Mouse (Mus musculus) liver, embryonic 13.5 days (tissue): ENCODE results near the gene Mgst3. TPM values are rescaled to one million over a fixed set of nuclear protein-coding genes. Genes with fewer than 3 reads are reported as not detected.

Source experiments
- ATAC-seq: fragments of 200-750 bp; cut with Nextera tagmentation; 2 replicates; pipeline ENCODE4 v1.8.0; 2017; ENCODE audit warnings: low read depth, mild to moderate bottlenecking, moderate number of reproducible peaks, moderate library complexity
- DNase-seq: peaks from one replicate; pipeline ENCODE4 v3.0.0; 2022
- H3K27ac ChIP-seq: fragments of 300-500 bp; sonication (generic); 2 replicates; pipeline ENCODE4 v1.5.1; 2015; ENCODE audit warnings: moderate library complexity, mild to moderate bottlenecking, inconsistent platforms
- H3K27me3 ChIP-seq: fragments of 300-500 bp; sonication (generic); 2 replicates; pipeline ENCODE4 v1.6.1; 2015; ENCODE audit warnings: mild to moderate bottlenecking, inconsistent platforms
- H3K36me3 ChIP-seq: fragments of 300-500 bp; sonication (generic); 2 replicates; pipeline ENCODE4 v1.6.1; 2015; ENCODE audit warnings: mild to moderate bottlenecking, inconsistent platforms
- H3K4me1 ChIP-seq: fragments of 300-500 bp; sonication (generic); replicated peaks from 2 replicates; pipeline ENCODE4 v1.6.1; 2015; ENCODE audit warnings: inconsistent platforms
- H3K4me2 ChIP-seq: fragments of 300-500 bp; sonication (generic); 2 replicates; pipeline ENCODE4 v1.6.1; 2015; ENCODE audit warnings: inconsistent platforms, mild to moderate bottlenecking, moderate library complexity
- H3K4me3 ChIP-seq: fragments of 300-500 bp; sonication (generic); replicated peaks from 2 replicates; pipeline ENCODE4 v1.5.1; 2015; ENCODE audit warnings: mild to moderate bottlenecking, inconsistent platforms
- H3K9ac ChIP-seq: fragments of 300-500 bp; sonication (generic); 2 replicates; pipeline ENCODE4 v1.6.1; 2015; ENCODE audit warnings: mild to moderate bottlenecking, inconsistent platforms
- H3K9me3 ChIP-seq: fragments of 300-500 bp; sonication (generic); replicated peaks from 2 replicates; pipeline ENCODE4 v1.6.1; 2016; ENCODE audit warnings: inconsistent platforms
- WGBS: fragments of 180-500 bp; shearing (Covaris S2); methylation state at CpG from one replicate; pipeline ENCODE4 v1.1.7; 2015; ENCODE audit not compliant: insufficient replicate concordance; 5-methylcytosine and 5-hydroxymethylcytosine counted together
- microRNA-seq: library from miRNA; unstranded; fragments of <30 nt; microRNA quantifications from one replicate; pipeline ENCODE4, GENCODE M21; 2016
- polyA plus RNA-seq: library from polyadenylated mRNA; unstranded; fragments of >200 nt; fragmentation: Nextera tagmentation; extraction: Ambion mirVana; gene quantifications from 2 replicates; pipeline ENCODE4 v1.2.1, GENCODE M21; 2015

Mgst3 gene
- polyA plus RNA-seq, 1 experiment from 2014 or later, result 409 TPM

- Histone ChIP-seq H3K4me1 (peaks cover 30% of the 10 kb centered on the region), H3K27me3 (no peaks in the 10 kb centered on the region), H3K36me3 (peaks cover 5% of the 10 kb centered on the region; the same call in 1 of the 2 replicates), H3K4me2 (peak overlapping the region; percentile 94; the same call in 1 of the 2 replicates), H3K27ac (no peak overlapping the region), H3K9ac (no peak overlapping the region; the same call in 1 of the 2 replicates), H3K9me3 (no peaks in the 10 kb centered on the region), H3K4me3 (no peak overlapping the region)
- DNase-seq (no peak), ATAC-seq (no peak)
- WGBS, result 62% methylated on average over 9 of the region's 9 CpGs
These were observed 54.4 kb downstream of the Mgst3 start for GRCm38 (mm10) chr1:167339177-167339781.

- ATAC-seq (no peak), DNase-seq (peak; percentile 69)
- no peak overlapping the region for H3K4me2 ChIP-seq
- no peaks in the 10 kb centered on the region for H3K27me3 ChIP-seq
- H3K4me1 ChIP-seq, result peaks cover 30% of the 10 kb centered on the region
- H3K27ac ChIP-seq, result no peak overlapping the region
- peaks cover 17% of the 10 kb centered on the region for H3K36me3 ChIP-seq
- H3K4me3 ChIP-seq, result no peak overlapping the region
- H3K9me3 ChIP-seq, result no peaks in the 10 kb centered on the region
- 16% methylated on average over 12 of the region's 12 CpGs for WGBS
- H3K9ac ChIP-seq, result no peak overlapping the region
These were observed 56.1 kb downstream of the Mgst3 start for GRCm38 (mm10) chr1:167337463-167338095.

- no peak overlapping the region for H3K27ac ChIP-seq
- no peak for DNase-seq
- H3K27me3 ChIP-seq, result no peaks in the 10 kb centered on the region
- no peak for ATAC-seq
- no peaks in the 10 kb centered on the region for H3K9me3 ChIP-seq
- H3K4me3 ChIP-seq, result no peak overlapping the region
- H3K4me1 ChIP-seq, result peaks cover 26% of the 10 kb centered on the region
- peaks cover 26% of the 10 kb centered on the region for H3K36me3 ChIP-seq
- no peak overlapping the region for H3K4me2 ChIP-seq
- 61% methylated on average over 3 of the region's 3 CpGs for WGBS
- H3K9ac ChIP-seq, result no peak overlapping the region
These were observed 57.2 kb downstream of the Mgst3 start for GRCm38 (mm10) chr1:167336398-167336797.

- WGBS, result 68% methylated on average over 8 of the region's 8 CpGs
- no peak overlapping the region for H3K9ac ChIP-seq
- H3K4me1 ChIP-seq, result no peaks in the 10 kb centered on the region
- H3K36me3 ChIP-seq, result peaks cover 69% of the 10 kb centered on the region
- ATAC-seq (no peak), DNase-seq (no peak)
- no peak overlapping the region for H3K4me3 ChIP-seq
- H3K4me2 ChIP-seq, result no peak overlapping the region
- no peak overlapping the region for H3K27ac ChIP-seq
- H3K27me3 ChIP-seq, result no peaks in the 10 kb centered on the region
- H3K9me3 ChIP-seq, result no peaks in the 10 kb centered on the region
These were observed 62.5 kb downstream of the Mgst3 start for GRCm38 (mm10) chr1:167331106-167331505.

GRCm38 (mm10) chr1:167328776-167329175, 64.9 kb downstream of the Mgst3 start:
- H3K9me3 ChIP-seq, result no peaks in the 10 kb centered on the region
- ATAC-seq (no peak), DNase-seq (no peak)
- no peaks in the 10 kb centered on the region for H3K4me1 ChIP-seq
- H3K4me2 ChIP-seq, result no peak overlapping the region
- H3K36me3 ChIP-seq, result peaks cover 77% of the 10 kb centered on the region
- H3K27ac ChIP-seq, result no peak overlapping the region
- WGBS, result 88% methylated on average over 6 of the region's 6 CpGs
- no peaks in the 10 kb centered on the region for H3K27me3 ChIP-seq
- H3K9ac ChIP-seq, result no peak overlapping the region
- no peak overlapping the region for H3K4me3 ChIP-seq

Small RNA genes lying within 50 kb of the gene (microRNA-seq; reads per million reads assigned to microRNA genes)
- 5.3 reads per million, percentile 13 among the genes with 10 or more reads in this experiment for gene Gm25911

Other genes starting within 250 kb of the Mgst3 start
- gene Uck2, start 108.5 kb downstream of the Mgst3 start, polyA plus RNA-seq, result 67.1 and 82.5 TPM in 2 replicates
- 69.9 and 84.5 TPM in 2 replicates for gene Tmco1, start 85.5 kb downstream of the Mgst3 start, polyA plus RNA-seq
- 85.4 and 92.0 TPM in 2 replicates for gene Aldh9a1, start 43.9 kb downstream of the Mgst3 start, polyA plus RNA-seq
- not detected in 2 replicates for gene Lrrc52, start 72.9 kb upstream of the Mgst3 start, polyA plus RNA-seq
- gene Rxrg, start 204.5 kb upstream of the Mgst3 start, polyA plus RNA-seq, result 0.52 and 0.63 TPM in 2 replicates